Mouse (Mus musculus) lung, embryonic 16.5 days (tissue): ENCODE data around the gene Lmbrd1. TPM values are rescaled to one million over a fixed set of nuclear protein-coding genes. Genes with fewer than 3 reads are reported as not detected.

Experiments used
- polyA plus RNA-seq: library from polyadenylated mRNA; unstranded; fragments of >200 nt; fragmentation: Nextera tagmentation; extraction: Ambion mirVana; gene quantifications from 2 replicates; pipeline ENCODE4 v1.2.1, GENCODE M21; 2015

The Lmbrd1 gene
- polyA plus RNA-seq, 1 experiment from 2014 or later = 37.2 TPM

Other genes starting within 250 kb of the Lmbrd1 start
- 0.14 and 0.16 TPM in 2 replicates for gene Col19a1, start 91.2 kb upstream of the Lmbrd1 start, polyA plus RNA-seq